Mouse (Mus musculus): Measurements from ENCODE around the gene Gja6.

Gene Gja6

GRCm38 (mm10) chrX:160906952-160907351 is at the start of gene Gja6:
Gja6 (minus strand) TSS chrX:160907052.
- DNase-seq = no peak

GRCm38 (mm10) chrX:160949583-160949982 is 42.7 kb upstream of the Gja6 start:
- no peak for DNase-seq

- DNase-seq = no peak
Measured at GRCm38 (mm10) chrX:160944722-160945121, 37.9 kb upstream of the Gja6 start.

GRCm38 (mm10) chrX:160935541-160935940 is 28.7 kb upstream of the Gja6 start:
- DNase-seq = no peak

- DNase-seq = no peak
Measured at GRCm38 (mm10) chrX:160930656-160931055, 23.8 kb upstream of the Gja6 start.

- DNase-seq = no peak
Measured at GRCm38 (mm10) chrX:160928870-160929269, 22.0 kb upstream of the Gja6 start.

- DNase-seq = no peak
Measured at GRCm38 (mm10) chrX:160919022-160919637, 12.3 kb upstream of the Gja6 start.

GRCm38 (mm10) chrX:160906477-160906876 is 375 bp downstream of the Gja6 start:
- DNase-seq = no peak

- DNase-seq = no peak
Measured at GRCm38 (mm10) chrX:160905913-160906312, 939 bp downstream of the Gja6 start.

- DNase-seq = no peak
Measured at GRCm38 (mm10) chrX:160905041-160905678, 1.7 kb downstream of the Gja6 start.

- no peak for DNase-seq
Measured at GRCm38 (mm10) chrX:160901118-160901517, 5.7 kb downstream of the Gja6 start.

- no peak for DNase-seq
Measured at GRCm38 (mm10) chrX:160892077-160892476, 14.8 kb downstream of the Gja6 start.

- no peak for DNase-seq
Measured at GRCm38 (mm10) chrX:160886301-160886700, 20.6 kb downstream of the Gja6 start.

GRCm38 (mm10) chrX:160866576-160866975 is 40.3 kb downstream of the Gja6 start:
- DNase-seq = no peak

- no peak for DNase-seq
Measured at GRCm38 (mm10) chrX:160865022-160865421, 41.8 kb downstream of the Gja6 start.

GRCm38 (mm10) chrX:160863689-160864383 is 43.0 kb downstream of the Gja6 start:
- no peak for DNase-seq
